Mouse (Mus musculus) fat pad, adult 2 months (tissue): ENCODE results near the gene Fbxw11.
"Not testable (repeated sequence)": the region's sequence is repeated elsewhere in the genome, so short reads cannot be mapped to it uniquely, and the experiment has no call there.

Experiments used
- DNase-seq: peaks from one replicate; pipeline ENCODE4 v3.0.0-alpha.2; 2011; ENCODE audit warnings: low read depth, low spot score; ENCODE audit errors: extremely low read depth

Gene Fbxw11

GRCm38 (mm10) chr11:32706406-32706993 is 64.0 kb downstream of the Fbxw11 start:
- DNase-seq: no peak

- no peak for DNase-seq
These were observed 65.0 kb downstream of the Fbxw11 start for GRCm38 (mm10) chr11:32707481-32707880.

- DNase-seq: no peak
These were observed 66.4 kb downstream of the Fbxw11 start for GRCm38 (mm10) chr11:32708739-32709501.

- DNase-seq: no peak
These were observed 67.0 kb downstream of the Fbxw11 start for GRCm38 (mm10) chr11:32709563-32709962.

GRCm38 (mm10) chr11:32714230-32714629 is 71.7 kb downstream of the Fbxw11 start:
- no peak for DNase-seq

- no peak for DNase-seq
These were observed 72.4 kb downstream of the Fbxw11 start for GRCm38 (mm10) chr11:32714896-32715295.

GRCm38 (mm10) chr11:32715495-32715894 is 73.0 kb downstream of the Fbxw11 start:
- no peak for DNase-seq

GRCm38 (mm10) chr11:32715970-32716369 is 73.4 kb downstream of the Fbxw11 start:
- DNase-seq: no peak

GRCm38 (mm10) chr11:32716876-32717275 is 74.4 kb downstream of the Fbxw11 start:
- no peak for DNase-seq

- not testable (repeated sequence) for DNase-seq
These were observed 75.2 kb downstream of the Fbxw11 start for GRCm38 (mm10) chr11:32717711-32718110.

- DNase-seq: no peak
These were observed 75.8 kb downstream of the Fbxw11 start for GRCm38 (mm10) chr11:32718371-32718770.

GRCm38 (mm10) chr11:32718979-32719378 is 76.5 kb downstream of the Fbxw11 start:
- DNase-seq: no peak

- peak; percentile 74 for DNase-seq
These were observed 80.1 kb downstream of the Fbxw11 start for GRCm38 (mm10) chr11:32722653-32723052.

- DNase-seq: no peak
These were observed 80.8 kb downstream of the Fbxw11 start for GRCm38 (mm10) chr11:32723287-32723686.

- DNase-seq: no peak
These were observed 82.6 kb downstream of the Fbxw11 start for GRCm38 (mm10) chr11:32725171-32725570.

- no peak for DNase-seq
These were observed 89.9 kb downstream of the Fbxw11 start for GRCm38 (mm10) chr11:32732467-32732866.

- DNase-seq: no peak
These were observed 90.7 kb downstream of the Fbxw11 start for GRCm38 (mm10) chr11:32733195-32733594.

- no peak for DNase-seq
These were observed 93.8 kb downstream of the Fbxw11 start for GRCm38 (mm10) chr11:32736371-32736770.

- DNase-seq: no peak
These were observed 95.2 kb downstream of the Fbxw11 start for GRCm38 (mm10) chr11:32737729-32738128.

GRCm38 (mm10) chr11:32743891-32744290 is 101.4 kb downstream of the Fbxw11 start:
- DNase-seq: no peak

- no peak for DNase-seq
These were observed 101.9 kb downstream of the Fbxw11 start for GRCm38 (mm10) chr11:32744463-32744862.

- no peak for DNase-seq
These were observed 102.9 kb downstream of the Fbxw11 start for GRCm38 (mm10) chr11:32745466-32745865.

- no peak for DNase-seq
These were observed 103.5 kb downstream of the Fbxw11 start for GRCm38 (mm10) chr11:32746036-32746435.
